Mouse (Mus musculus): Measurements from ENCODE around the gene Klf12. TPM values are rescaled to one million over a fixed set of nuclear protein-coding genes. Genes with fewer than 3 reads are reported as not detected.
"Not testable (repeated sequence)": the region's sequence is repeated elsewhere in the genome, so short reads cannot be mapped to it uniquely, and the experiment has no call there.

Klf12 gene
- total and polyA plus RNA-seq, 3 experiments, result 3.3 to 9.7 (median 8.6) TPM

GRCm38 (mm10) chr14:99854467-99854807 is 430.0 kb downstream of the Klf12 start:
- dilution Hi-C loops (cut with MboI; ENCODE audit: extremely low pct_ligation_motif_present, extremely low pct_unique_long_range_greater_than_20kb, low sequenced_read_pairs), result not testable (repeated sequence)

DNA sequence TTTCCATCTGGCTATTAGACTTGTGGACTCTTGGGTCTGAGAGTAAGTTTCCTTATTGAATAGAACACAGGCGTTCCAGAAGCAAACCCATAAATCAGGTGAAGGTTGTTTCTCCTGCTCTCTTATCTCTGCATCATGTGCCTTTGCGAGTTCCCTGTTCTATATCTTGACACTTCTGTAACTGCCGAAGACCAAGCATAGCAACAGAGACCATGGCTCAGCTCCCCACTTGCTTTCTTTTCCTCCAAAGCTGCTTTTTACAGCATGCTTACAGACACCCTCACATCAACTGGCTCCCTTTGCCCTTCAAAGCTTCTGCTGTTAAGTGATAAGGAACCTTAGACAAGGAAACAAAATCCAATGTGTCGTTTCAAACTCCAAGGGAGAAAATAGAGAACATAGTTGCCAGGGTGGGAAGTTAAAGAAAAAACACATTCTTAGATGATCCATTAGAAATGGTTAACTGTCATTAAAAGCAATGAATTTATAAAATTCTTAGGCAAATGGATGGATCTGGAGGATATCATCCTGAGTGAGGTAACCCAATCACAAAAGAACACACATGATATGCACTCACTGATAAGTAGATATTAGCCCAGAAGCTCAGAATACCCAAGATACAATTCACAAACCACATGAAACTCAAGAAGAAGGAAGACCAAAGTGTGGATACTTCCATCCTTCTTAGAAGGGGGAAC is 430.6 kb downstream of the Klf12 start:
- H3K36me3 ChIP-seq (replicated peaks in 1 of 2; ENCODE audit: control insufficient read depth in 1 of 2, insufficient read depth in 1 of 2, low read length in 1 of 2); H3K27me3 ChIP-seq (replicated peaks); H3K9me3 ChIP-seq (replicated peaks; ENCODE audit: low read length); H3K27ac ChIP-seq (ENCODE audit: insufficient read depth, low read depth); H3K4me3 ChIP-seq (replicated peaks in 1 of 3; ENCODE audit: low read depth in 2 of 3, low read length in 2 of 3, poor library complexity in 1 of 3); dilution Hi-C loops (cut with MboI; ENCODE audit: extremely low pct_ligation_motif_present, extremely low pct_unique_long_range_greater_than_20kb, low sequenced_read_pairs); H3K79me2 ChIP-seq (replicated peaks; ENCODE audit: control insufficient read depth, extremely low read depth, insufficient read depth, poor library complexity, severe bottlenecking); H3K4me1 ChIP-seq (ENCODE audit: control insufficient read depth in 1 of 2, insufficient read depth in 2 of 2); in situ Hi-C loops (cut with MboI; ENCODE audit: low pct_ligation_motif_present, low pct_unique_long_range_greater_than_20kb, low sequenced_read_pairs); H3K9ac ChIP-seq (ENCODE audit: insufficient read depth, low read depth); DNase-seq (ENCODE audit: extremely low read depth); H3K4me2 ChIP-seq (ENCODE audit: insufficient read depth, low read depth, poor library complexity, severe bottlenecking): not testable (repeated sequence)

More at GRCm38 (mm10) chr14:99854467-99854807, 430.0 kb downstream of the Klf12 start:
- H3K4me1 ChIP-seq (ENCODE audit: control insufficient read depth in 1 of 2, insufficient read depth in 2 of 2); H3K9ac ChIP-seq (ENCODE audit: insufficient read depth, low read depth); H3K4me2 ChIP-seq (ENCODE audit: insufficient read depth, low read depth, poor library complexity, severe bottlenecking); H3K27ac ChIP-seq (ENCODE audit: insufficient read depth, low read depth); H3K4me3 ChIP-seq (replicated peaks in 1 of 3; ENCODE audit: low read depth in 2 of 3, low read length in 2 of 3, poor library complexity in 1 of 3); H3K27me3 ChIP-seq (replicated peaks); in situ Hi-C loops (cut with MboI; ENCODE audit: low pct_ligation_motif_present, low pct_unique_long_range_greater_than_20kb, low sequenced_read_pairs); H3K79me2 ChIP-seq (replicated peaks; ENCODE audit: control insufficient read depth, extremely low read depth, insufficient read depth, poor library complexity, severe bottlenecking); H3K36me3 ChIP-seq (replicated peaks in 1 of 2; ENCODE audit: control insufficient read depth in 1 of 2, insufficient read depth in 1 of 2, low read length in 1 of 2); DNase-seq (ENCODE audit: extremely low read depth); H3K9me3 ChIP-seq (replicated peaks; ENCODE audit: low read length): not testable (repeated sequence)

- no peaks in the 10 kb centered on the region for H3K36me3 ChIP-seq (replicated peaks in 1 of 2; ENCODE audit: control insufficient read depth in 1 of 2, insufficient read depth in 1 of 2, low read length in 1 of 2)
- no peak overlapping the region for H3K4me2 ChIP-seq (ENCODE audit: insufficient read depth, low read depth, poor library complexity, severe bottlenecking)
- no peak overlapping the region for H3K9ac ChIP-seq (ENCODE audit: insufficient read depth, low read depth)
- H3K27ac ChIP-seq (ENCODE audit: insufficient read depth, low read depth), result no peak overlapping the region
- dilution Hi-C loops (cut with MboI; ENCODE audit: extremely low pct_ligation_motif_present, extremely low pct_unique_long_range_greater_than_20kb, low sequenced_read_pairs), result no loop called here
- TF ChIP-seq TBP (conservative IDR thresholded peaks at IDR 0.05; ENCODE audit: low read depth, low read length) (no peak), BHLHE40 (IDR thresholded peaks at IDR 0.05; ENCODE audit: low read depth, low read length) (no peak), JUN (IDR thresholded peaks at IDR 0.05; ENCODE audit: insufficient read depth, low read depth, low read length) (no peak), KAT2A (IDR thresholded peaks at IDR 0.05; ENCODE audit: insufficient replicate concordance, low read length) (no peak), JUND (conservative IDR thresholded peaks at IDR 0.05; ENCODE audit: low read depth, low read length) (no peak), ZNF384 (IDR thresholded peaks at IDR 0.05; ENCODE audit: low read depth, low read length) (no peak), ZC3H11A (IDR thresholded peaks at IDR 0.05; ENCODE audit: low read depth, low read length) (no peak), UBTF (IDR thresholded peaks at IDR 0.05; ENCODE audit: low read depth, low read length) (no peak), NRF1 (IDR thresholded peaks at IDR 0.05; ENCODE audit: low read depth, low read length) (no peak)
- no peaks in the 10 kb centered on the region for H3K27me3 ChIP-seq (replicated peaks)
- no peaks in the 10 kb centered on the region for H3K9me3 ChIP-seq (replicated peaks; ENCODE audit: low read length)
- H3K79me2 ChIP-seq (replicated peaks; ENCODE audit: control insufficient read depth, extremely low read depth, insufficient read depth, poor library complexity, severe bottlenecking), result no peaks in the 10 kb centered on the region
- H3K4me3 ChIP-seq (replicated peaks in 1 of 3; ENCODE audit: low read depth in 2 of 3, low read length in 2 of 3, poor library complexity in 1 of 3), result no peak overlapping the region
- DNase-seq (ENCODE audit: extremely low read depth), result no peak
- in situ Hi-C loops (cut with MboI; ENCODE audit: low pct_ligation_motif_present, low pct_unique_long_range_greater_than_20kb, low sequenced_read_pairs), result no loop called here
- peaks cover 0 to 13% of the 10 kb centered on the region in 2 experiments; a peak in 2 of 4 replicates for H3K4me1 ChIP-seq (ENCODE audit: control insufficient read depth in 1 of 2, insufficient read depth in 2 of 2)
Measured at GRCm38 (mm10) chr14:99850350-99850749, 434.1 kb downstream of the Klf12 start.

Data from CH12.LX (cell line).